Mouse (Mus musculus) neural tube, postnatal 0 days (tissue): ENCODE measurements around the gene Abcc4. TPM values are rescaled to one million over a fixed set of nuclear protein-coding genes. Genes with fewer than 3 reads are reported as not detected.

Source experiments
- microRNA-seq: library from miRNA; unstranded; fragments of <30 nt; microRNA quantifications from one replicate; pipeline ENCODE4, GENCODE M21; 2016
- polyA plus RNA-seq: library from polyadenylated mRNA; unstranded; fragments of >200 nt; fragmentation: Nextera tagmentation; extraction: Ambion mirVana; gene quantifications from 2 replicates; pipeline ENCODE4 v1.2.1, GENCODE M21; 2015

The Abcc4 gene
- polyA plus RNA-seq, result 2.2 and 2.8 TPM in 2 replicates

GRCm38 (mm10) chr14:118705808-118706731 is at the start of gene Abcc4:
Abcc4 (minus strand) TSS chr14:118706219.

Small RNA genes within 50 kb of the gene (microRNA-seq; reads per million reads assigned to microRNA genes)
- not detected for gene Mir6391

Other genes with a start within 250 kb of the Abcc4 start
- 47.0 and 52.5 TPM in 2 replicates for gene Cldn10, start 81.7 kb upstream of the Abcc4 start, polyA plus RNA-seq
- 133 and 143 TPM in 2 replicates for gene Dzip1, start 219.2 kb upstream of the Abcc4 start, polyA plus RNA-seq
- 25.6 and 25.9 TPM in 2 replicates for gene Dnajc3, start 231.8 kb upstream of the Abcc4 start, polyA plus RNA-seq